Mouse (Mus musculus): ENCODE results near the gene Syngr2.

- TF ChIP-seq CTCF (IDR thresholded peaks at IDR 0.05; ENCODE audit: low read depth) = no peak
- no peak for TF ChIP-seq EP300 (IDR thresholded peaks at IDR 0.05; ENCODE audit: low read depth)
Observed at GRCm38 (mm10) chr11:117821868-117822267, 12.4 kb downstream of the Syngr2 start.
